Mouse (Mus musculus): ENCODE measurements around the gene Iapp.
"Not testable (repeated sequence)": the region's sequence is repeated elsewhere in the genome, so short reads cannot be mapped to it uniquely, and the experiment has no call there.

The Iapp gene

GRCm38 (mm10) chr6:142298098-142298497, at the start of gene Iapp:
Iapp (plus strand) TSS chr6:142298423.
- DNase-seq (ENCODE audit: low read depth, low spot score): no peak

GRCm38 (mm10) chr6:142250738-142251307, 47.4 kb upstream of the Iapp start:
- not testable (repeated sequence) for DNase-seq (ENCODE audit: low read depth, low spot score)

- no peak for DNase-seq (ENCODE audit: low read depth, low spot score)
Observed at GRCm38 (mm10) chr6:142275721-142276442, 22.3 kb upstream of the Iapp start.

GRCm38 (mm10) chr6:142289413-142290118, 8.7 kb upstream of the Iapp start:
- DNase-seq (ENCODE audit: low read depth, low spot score): no peak

DNA sequence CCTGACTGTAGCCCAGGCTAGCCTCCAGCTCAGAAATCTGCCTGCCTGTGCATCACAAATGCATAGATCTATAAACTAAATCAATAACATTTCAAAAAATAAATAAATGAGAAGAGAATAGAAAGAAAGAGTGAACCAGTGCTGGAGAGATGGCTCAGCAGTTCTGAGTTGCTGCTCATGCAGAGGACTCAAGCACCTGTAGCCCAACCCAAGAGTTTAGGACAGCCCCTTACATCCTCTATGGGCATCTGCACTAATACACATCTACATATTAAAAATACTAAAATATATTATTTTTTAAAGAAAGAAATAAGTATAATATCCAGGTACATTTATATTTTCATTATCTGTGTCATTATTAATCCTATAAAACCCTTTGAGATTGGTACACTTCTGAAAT, 6.9 kb downstream of the Iapp start:
- DNase-seq (ENCODE audit: low read depth, low spot score): no peak

DNA sequence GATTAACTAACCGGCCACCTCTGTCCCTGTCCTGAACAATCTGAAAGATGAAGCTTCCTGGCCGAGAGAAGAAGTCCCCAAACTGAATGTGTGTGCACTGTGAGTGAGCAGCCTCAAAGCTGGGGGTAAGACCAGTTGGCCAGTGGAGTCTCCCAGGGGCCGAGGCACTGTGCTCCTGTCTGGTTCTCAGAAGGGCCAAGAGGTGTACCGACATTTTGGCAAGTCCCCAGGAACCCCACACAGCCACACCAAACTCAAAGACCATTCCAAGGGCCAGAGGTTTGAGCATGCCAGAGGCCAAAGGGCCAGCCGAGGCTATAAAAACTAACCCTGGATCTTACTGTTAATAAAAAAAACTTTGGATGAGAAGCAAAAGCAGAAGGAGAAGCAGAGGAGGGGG, 16.1 kb downstream of the Iapp start:
- no peak for DNase-seq (ENCODE audit: low read depth, low spot score)

- no peak for DNase-seq (ENCODE audit: low read depth, low spot score)
Observed at GRCm38 (mm10) chr6:142317106-142317505, 18.9 kb downstream of the Iapp start.

DNA sequence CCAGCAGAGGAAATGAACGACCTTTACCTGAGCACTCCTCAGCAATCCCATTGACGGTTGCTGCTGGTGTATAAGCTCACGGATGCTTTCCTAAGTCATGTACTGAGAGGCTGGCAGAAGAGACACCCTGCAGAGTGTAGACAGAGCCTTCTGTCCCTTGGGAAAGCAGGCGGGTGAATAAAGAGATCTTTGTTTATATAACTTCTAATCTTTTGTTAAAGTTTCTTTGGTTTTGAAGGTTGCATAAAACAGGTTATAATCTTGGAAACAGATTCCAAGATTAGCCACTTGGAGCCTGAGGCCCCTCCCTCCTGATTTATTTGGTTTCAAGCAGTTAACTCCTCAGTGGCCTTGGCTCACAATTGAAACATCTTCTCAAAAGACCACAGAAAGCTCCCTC, 24.7 kb downstream of the Iapp start, which contains the start of gene Slco1a5:
Slco1a5 (minus strand) TSS at position 101 of the 400 bp plus-strand sequence.
- no peak for DNase-seq (ENCODE audit: low read depth, low spot score)

- DNase-seq (ENCODE audit: low read depth, low spot score): no peak
Observed at GRCm38 (mm10) chr6:142326598-142326997, 28.4 kb downstream of the Iapp start.

DNA sequence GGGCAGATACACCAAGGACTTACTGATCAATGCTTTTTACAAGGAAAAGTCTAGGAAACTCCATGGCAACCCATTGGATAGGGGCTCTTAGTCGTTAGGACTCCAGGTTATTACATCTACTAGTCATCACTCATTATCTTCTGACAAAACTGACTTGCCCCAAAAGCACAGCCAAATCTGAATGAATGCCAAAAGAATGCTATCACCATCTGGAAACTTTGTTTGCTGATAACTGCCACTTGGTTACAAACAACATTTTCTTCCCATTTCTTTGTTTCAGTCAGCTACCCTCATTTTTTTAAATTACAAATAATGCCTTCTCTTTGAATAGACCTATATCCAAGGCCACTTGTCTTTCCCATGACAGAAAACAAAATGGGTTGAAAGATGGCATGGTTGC, 31.0 kb downstream of the Iapp start:
- DNase-seq (ENCODE audit: low read depth, low spot score): no peak

- no peak for DNase-seq (ENCODE audit: low read depth, low spot score)
Observed at GRCm38 (mm10) chr6:142338961-142339360, 40.7 kb downstream of the Iapp start.

DNA sequence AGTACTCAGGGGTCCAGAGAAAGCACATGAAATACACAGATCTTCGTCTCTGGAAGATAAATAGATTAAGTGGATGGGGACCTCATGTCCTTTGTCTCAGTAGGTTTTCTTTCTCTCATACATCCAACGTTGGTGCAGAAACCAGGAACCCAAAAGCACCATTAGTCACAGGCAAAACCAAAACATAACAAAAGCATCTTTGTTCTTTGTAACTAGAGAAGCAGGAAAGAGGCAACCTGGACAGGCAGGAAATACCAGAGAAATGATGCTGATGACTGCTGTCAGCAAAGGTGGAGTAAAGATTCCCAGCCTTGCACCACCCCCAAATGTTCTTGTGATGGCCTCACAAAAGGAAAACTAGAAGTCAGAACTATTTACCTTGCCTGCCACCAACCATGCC, 41.4 kb downstream of the Iapp start:
- DNase-seq (ENCODE audit: low read depth, low spot score): no peak

DNA sequence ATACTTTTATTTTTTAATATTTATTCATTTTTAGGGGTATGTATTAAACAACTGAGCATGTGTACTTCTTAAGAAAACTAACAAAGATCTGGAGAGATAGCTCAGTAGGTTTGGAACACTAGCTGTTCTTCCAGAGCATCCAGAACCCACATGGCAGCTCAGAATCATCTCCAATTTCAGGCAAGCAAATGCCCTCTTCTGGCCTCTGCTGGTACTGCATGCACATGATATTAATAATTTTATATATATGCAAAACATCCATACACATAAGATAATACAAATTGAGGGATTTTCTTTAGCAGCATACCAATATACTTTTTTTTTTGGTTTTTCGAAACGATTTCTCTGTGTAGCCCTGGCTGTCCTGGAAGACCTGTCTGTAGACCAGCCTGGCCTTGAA, 45.3 kb downstream of the Iapp start:
- DNase-seq (ENCODE audit: low read depth, low spot score): no peak

GRCm38 (mm10) chr6:142345440-142346038, 47.3 kb downstream of the Iapp start, which contains the start of gene Pyroxd1:
Pyroxd1 (plus strand) TSS chr6:142345654.
- peak; percentile 84 for DNase-seq (ENCODE audit: low read depth, low spot score)

GRCm38 (mm10) chr6:142346181-142347110, 48.2 kb downstream of the Iapp start:
- DNase-seq (ENCODE audit: low read depth, low spot score): no peak

DNA sequence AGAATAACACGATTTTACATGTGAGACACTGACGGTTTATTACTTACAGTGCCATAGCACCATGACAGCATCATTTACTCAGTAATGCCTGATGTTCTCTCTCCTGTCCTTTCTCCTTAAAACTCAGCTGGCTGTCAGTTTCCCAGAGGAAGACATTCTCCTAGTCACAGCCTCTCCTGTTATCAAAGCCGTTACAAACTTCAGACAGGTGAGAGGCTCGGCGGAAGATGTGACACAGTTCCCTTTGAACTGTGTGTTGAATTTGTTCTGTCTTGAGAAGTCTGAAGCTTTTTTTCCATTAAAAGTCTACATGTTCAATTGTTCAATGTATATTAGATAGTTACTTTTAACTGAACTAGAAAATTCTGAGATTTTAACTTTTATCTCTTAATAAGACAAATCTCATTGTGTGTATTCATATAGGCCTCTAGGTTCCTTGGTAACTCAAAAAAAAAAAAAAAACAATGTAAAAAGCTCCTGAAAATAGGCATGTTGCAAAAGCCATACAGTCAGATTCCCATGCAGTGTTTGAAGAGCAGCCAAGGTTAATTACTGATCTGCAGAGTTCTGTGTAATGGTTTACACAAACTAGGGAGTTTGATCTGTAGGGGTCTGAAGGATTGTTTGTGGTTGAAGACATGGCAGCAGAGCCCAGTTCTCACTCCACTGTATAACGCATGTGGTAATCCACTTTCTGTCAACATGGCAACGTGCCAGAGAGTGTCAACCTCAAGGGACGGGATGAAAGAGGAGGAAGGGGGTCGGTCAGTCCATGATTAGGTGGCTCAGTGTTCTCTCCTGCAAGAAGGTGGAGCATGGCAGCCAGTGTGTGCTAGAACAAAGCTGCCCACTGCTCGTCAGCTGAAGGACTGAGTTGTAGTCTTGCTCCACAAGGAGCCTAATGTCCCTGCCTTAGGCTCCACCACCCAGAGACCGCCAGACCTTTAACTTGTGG, 49.5 kb downstream of the Iapp start:
- no peak for DNase-seq (ENCODE audit: low read depth, low spot score)

DNA sequence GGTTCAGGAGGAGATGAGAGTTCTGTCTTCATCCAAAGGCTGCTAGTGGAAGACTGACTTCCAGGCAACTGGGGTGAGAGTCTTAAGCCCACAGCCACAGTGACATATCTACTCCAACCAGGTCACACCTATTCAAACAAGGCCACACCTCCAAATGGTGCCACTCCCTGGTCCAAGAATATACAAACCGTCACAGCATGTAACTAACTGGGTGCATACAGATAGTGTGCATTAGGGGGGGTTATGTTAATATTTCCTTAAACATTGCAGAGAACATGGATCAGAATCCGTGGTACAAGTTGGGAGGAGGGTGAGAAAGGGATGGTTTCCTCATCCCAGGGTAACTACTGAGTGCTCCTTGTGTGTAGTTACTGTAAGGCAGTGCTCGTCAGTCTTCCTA, 53.9 kb downstream of the Iapp start:
- DNase-seq (ENCODE audit: low read depth, low spot score): not testable (repeated sequence)
